Mouse (Mus musculus) retina, postnatal 1 day (tissue): ENCODE data around the gene Gm27029.
"Not testable (repeated sequence)": the region's sequence is repeated elsewhere in the genome, so short reads cannot be mapped to it uniquely, and the experiment has no call there.

Source experiments
- DNase-seq: peaks from one replicate; pipeline ENCODE4 v3.0.0-alpha.2; 2012

Gm27029 gene

DNA sequence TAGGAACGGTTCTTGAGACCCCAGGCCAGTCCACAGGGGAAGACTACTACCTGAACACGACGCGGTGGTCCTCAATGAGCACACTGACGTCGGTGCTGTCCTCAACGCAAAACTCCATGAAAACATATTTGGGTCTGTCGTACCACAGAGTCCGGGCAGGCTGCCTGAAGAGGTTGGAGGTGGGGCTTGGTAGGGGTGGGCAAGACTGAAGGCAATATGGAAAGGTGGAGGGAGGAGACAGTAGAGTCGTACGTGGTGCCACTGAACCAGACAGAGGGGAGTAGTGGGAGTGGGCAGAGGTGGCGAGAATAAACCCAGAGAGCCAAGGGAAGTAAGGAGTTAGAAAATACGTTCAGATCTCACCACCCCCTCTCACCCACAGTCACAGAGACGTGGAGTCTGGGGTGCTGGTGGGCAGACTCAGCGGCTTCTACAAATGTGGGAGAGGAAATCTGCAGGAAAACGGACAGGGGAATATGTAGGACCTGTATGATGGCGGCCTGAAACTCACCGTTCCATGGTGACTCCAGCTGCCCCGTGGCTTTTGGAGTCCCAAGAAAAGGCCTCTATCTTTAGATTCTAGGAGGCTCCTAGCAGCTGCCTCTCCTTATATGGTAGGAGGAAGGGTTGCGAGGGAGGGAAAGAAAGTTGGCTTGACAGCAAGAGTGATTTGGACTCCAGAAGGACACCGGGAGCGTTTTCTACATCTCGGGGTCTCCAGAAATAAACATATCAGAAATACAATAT, at the start of gene Gm27029:
Gm27029 (minus strand) TSS at position 692 of the 747 bp plus-strand sequence.
- no peak for DNase-seq

DNA sequence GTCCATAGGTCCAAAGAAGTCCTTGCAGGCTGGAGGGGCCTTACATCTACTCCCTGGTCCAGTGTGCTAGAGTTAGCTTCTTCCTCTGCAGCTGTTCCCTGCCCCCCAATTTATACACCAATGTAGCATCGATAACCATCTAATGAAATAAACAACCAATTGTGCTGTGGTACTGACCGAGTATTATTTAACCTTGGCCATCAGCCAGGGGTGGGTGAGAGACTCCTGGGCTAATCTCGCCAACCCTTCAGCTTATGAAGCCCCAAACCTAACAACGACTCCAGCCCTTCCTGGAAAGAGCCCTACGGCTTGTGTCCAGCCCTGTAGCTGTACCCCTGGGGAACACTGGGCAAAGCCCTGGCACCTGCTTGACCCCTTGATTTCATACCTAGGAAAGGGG, 49.7 kb upstream of the Gm27029 start:
- peak; percentile 18 for DNase-seq

GRCm38 (mm10) chr11:101473686-101474085, 49.1 kb upstream of the Gm27029 start:
- not testable (repeated sequence) for DNase-seq

DNA sequence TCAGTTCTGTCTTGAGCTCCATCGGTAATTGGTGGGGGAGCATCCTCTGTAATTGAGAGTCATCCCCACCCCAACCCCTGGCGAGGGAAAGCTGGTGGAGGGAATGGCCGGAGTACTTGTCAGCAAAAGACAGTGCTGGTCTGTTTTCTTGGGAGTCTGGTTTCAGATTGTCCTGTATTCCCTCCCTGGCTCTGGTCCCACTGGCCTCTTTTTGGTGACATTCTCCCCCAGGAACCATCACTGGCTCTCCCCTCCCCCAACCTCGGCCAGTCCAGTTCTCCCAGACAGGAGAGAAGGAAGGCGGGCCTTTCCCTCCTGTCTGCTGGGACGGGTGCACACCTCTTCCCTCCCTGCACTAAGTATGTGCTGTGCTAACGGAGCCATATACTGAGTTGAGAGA, 47.7 kb upstream of the Gm27029 start:
- peak; percentile 44 for DNase-seq

GRCm38 (mm10) chr11:101471926-101472325, 47.3 kb upstream of the Gm27029 start:
- DNase-seq, result peak; percentile 17

DNA sequence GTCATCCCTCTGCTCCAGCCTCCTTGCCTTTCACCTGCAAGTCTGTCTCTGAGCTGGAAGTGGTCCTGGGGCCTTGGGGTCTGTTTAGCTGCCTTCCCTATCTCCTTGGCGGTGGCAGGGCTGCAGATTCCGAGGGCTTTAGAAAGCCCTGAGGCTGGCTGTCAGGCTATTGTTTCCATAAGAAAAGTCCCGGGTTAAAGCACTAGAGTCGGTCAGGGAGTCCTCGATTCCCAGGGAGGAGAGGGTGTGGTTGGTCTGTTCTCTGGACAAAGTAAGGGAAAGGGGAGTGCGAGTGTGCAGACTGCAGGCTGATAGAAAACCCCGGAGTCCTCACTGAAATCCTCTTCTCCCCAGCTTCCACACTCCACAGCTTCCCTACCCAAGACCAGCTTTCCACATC, 45.6 kb upstream of the Gm27029 start:
- no peak for DNase-seq

DNA sequence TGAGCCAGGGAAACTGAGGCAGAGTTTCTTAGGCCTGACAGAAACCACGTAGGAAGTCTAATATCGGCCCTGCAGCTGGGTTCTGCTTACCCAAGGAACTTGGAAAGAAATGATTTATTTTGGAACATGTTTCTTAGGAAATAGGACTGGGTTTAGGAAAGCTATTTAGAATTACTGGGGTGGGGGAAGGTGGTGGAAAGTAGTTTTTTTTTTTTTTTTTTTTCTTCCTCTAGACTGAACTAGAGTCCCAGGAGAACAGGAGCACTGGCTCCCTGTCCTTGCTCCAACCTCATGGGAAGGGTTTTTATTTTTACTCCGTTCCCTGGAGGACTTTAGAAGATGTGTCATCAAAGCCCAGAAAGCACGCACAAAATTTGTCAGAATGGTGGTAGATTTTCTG, 44.6 kb upstream of the Gm27029 start:
- no peak for DNase-seq

DNA sequence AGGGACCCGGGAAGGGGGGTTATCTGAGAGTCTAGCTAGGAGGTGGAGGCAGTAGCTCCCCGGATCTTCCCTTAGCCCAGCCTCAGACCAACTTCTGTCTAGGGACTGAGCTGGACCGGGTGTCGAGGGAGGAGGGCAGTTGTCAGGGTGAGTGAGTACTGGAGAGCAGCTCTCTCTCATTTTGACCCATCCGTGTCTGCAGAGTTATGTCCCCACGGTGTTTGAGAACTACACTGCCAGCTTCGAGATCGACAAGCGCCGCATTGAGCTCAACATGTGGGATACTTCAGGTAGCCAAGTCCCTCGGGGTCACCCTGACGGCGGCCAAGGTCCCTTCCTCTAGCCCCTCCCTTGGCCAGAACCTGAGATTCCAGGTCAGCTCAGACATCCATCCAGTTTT, 44.1 kb upstream of the Gm27029 start:
- no peak for DNase-seq

GRCm38 (mm10) chr11:101468263-101468688, 43.7 kb upstream of the Gm27029 start:
- no peak for DNase-seq

- peak; percentile 92 for DNase-seq
Observed at GRCm38 (mm10) chr11:101467477-101468262, 43.1 kb upstream of the Gm27029 start.

- DNase-seq, result not testable (repeated sequence)
Observed at GRCm38 (mm10) chr11:101466552-101466950, 42.0 kb upstream of the Gm27029 start.

DNA sequence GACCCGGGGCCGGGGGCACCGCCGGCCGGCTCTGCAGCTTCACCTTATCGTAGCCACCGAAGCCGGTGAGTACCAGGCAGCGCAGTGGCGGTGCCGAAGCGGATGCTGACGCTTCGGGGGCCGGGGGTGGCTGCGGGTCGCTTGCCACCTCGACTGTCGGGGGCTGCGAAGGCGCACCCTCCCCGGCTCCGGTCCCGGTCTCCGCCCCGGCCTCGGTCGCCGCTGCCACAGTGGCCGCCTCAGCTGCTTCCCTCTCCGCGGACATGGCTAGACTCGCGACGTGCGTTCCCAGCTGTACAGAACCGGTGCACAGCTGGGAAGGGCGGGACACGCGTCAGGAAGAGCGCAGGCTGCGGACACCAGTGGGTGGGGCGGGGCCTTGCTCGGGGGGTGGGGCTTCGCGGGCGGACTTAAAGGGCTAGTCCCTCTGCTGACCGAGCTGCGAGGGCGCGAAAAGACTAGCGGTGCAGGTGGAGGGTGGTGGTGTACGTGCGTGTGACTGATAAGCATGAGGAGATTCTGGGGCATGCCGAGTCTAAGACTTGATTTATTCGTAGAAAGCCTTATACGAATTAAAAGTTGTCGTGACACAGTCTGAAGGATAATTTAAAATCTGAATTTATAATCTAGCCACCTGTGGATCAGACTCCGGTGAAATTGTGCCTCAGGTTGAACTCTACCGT, 41.4 kb upstream of the Gm27029 start, which contains the start of gene Vat1:
Vat1 (minus strand) TSS at position 362 of the 683 bp plus-strand sequence.
- DNase-seq, result peak; percentile 89

- peak; percentile 68 for DNase-seq
Observed at GRCm38 (mm10) chr11:101465101-101465868, 40.7 kb upstream of the Gm27029 start.

- peak; percentile 17 for DNase-seq
Observed at GRCm38 (mm10) chr11:101464211-101465100, 39.9 kb upstream of the Gm27029 start, which contains the start of gene Rnd2. Gene Rnd2, plus strand, starts transcription at chr11:101464999.

- DNase-seq, result peak; percentile 88
Observed at GRCm38 (mm10) chr11:101462583-101463440, 38.2 kb upstream of the Gm27029 start.

- DNase-seq, result no peak
Observed at GRCm38 (mm10) chr11:101462141-101462540, 37.5 kb upstream of the Gm27029 start.

GRCm38 (mm10) chr11:101460321-101460720, 35.7 kb upstream of the Gm27029 start:
- no peak for DNase-seq

GRCm38 (mm10) chr11:101459716-101460115, 35.1 kb upstream of the Gm27029 start:
- DNase-seq, result no peak

DNA sequence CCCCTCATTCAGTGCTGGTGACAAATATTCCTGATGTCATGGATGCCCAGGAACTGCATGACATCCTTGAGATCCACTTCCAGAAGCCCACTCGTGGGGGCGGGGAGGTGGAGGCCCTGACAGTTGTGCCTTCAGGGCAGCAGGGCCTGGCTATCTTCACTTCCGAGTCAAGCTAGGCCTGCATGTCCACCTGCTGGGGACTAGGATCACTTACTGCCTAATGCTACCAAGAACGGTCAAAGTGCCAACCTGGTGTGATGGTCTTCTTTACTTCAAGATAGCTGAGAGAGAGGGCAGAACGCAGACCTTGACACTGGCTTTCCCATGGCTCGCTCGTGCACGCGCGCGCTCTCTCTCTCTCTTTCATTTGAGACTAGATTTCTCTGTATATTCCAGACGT, 33.6 kb upstream of the Gm27029 start:
- no peak for DNase-seq

- DNase-seq, result no peak
Observed at GRCm38 (mm10) chr11:101457631-101458030, 33.0 kb upstream of the Gm27029 start.
